Comparison of ENCODE assay signal across 8 mouse cellular contexts in genomic region chr2:68366091-68366896, GRCm38 (mm10).
A peak's percentile ranks its signal among the peaks of the same experiment; 100 is the strongest.
DNase-seq lines count a peak whose midpoint lies in the region; ATAC-seq lines count a peak whose summit lies in the region.

No protein-coding gene starts in this region.

- WGBS in heart, embryonic 12.5 days, result 10% methylated on average over 18 of the region's 18 CpGs
- 8% methylated on average over 18 of the region's 18 CpGs for WGBS in embryonic facial prominence, embryonic 10.5 days
- WGBS in intestine, embryonic 14.5 days, result 31% methylated on average over 18 of the region's 18 CpGs
- WGBS in neural tube, embryonic 11.5 days, result 6% methylated on average over 18 of the region's 18 CpGs

- H3K27ac ChIP-seq in heart, embryonic 12.5 days (ENCODE audit: poor library complexity, severe bottlenecking), result peak overlapping the region; percentile 63
- peak overlapping the region; percentile 71 for H3K27ac ChIP-seq in embryonic facial prominence, embryonic 10.5 days (replicated peaks)
- no peak overlapping the region for H3K27ac ChIP-seq in intestine, embryonic 14.5 days (ENCODE audit: low read depth)
- H3K27ac ChIP-seq in neural tube, embryonic 11.5 days (ENCODE audit: low read depth, low read length), result peak overlapping the region; percentile 77

- peak overlapping the region; percentile 29; the same call in 1 of the 2 replicates for H3K9ac ChIP-seq in heart, embryonic 12.5 days
- no peak overlapping the region for H3K9ac ChIP-seq in intestine, embryonic 14.5 days (ENCODE audit: low read length)
- 0 out of 2 replicates have a peak overlapping the region, but pooled peaks have one; percentile 37 for H3K9ac ChIP-seq in neural tube, embryonic 11.5 days (ENCODE audit: low read length)

- intact Hi-C loops in heart, postnatal 36 days (cut with DNase I), result no loop called here
- intact Hi-C loops in left cerebral cortex, postnatal 25 days (cut with DNase I), result loop anchor here (2.0 to 10.0 kb wide), 2 partner anchors 105 to 199 kb away; no protein-coding TSS in a partner anchor

- no peak for DNase-seq in heart, postnatal 36 days
- peak; percentile 45 for DNase-seq in embryonic facial prominence, embryonic 10.5 days (ENCODE audit: low spot score)
- DNase-seq in intestine, embryonic 14.5 days (ENCODE audit: low spot score), result no peak
- peak; percentile 54 for DNase-seq in neural tube, embryonic 11.5 days (ENCODE audit: low spot score)
- DNase-seq in left cerebral cortex, postnatal 25 days (ENCODE audit: low spot score in 2 of 2), result no peak
- no peak for DNase-seq in frontal cortex, postnatal 25 days (ENCODE audit: low spot score in 2 of 2)
- no peak for DNase-seq in layer of hippocampus, adult 8-10 months (ENCODE audit: low spot score in 2 of 2)

- H3K27me3 ChIP-seq in heart, embryonic 12.5 days (replicated peaks), result no peaks in the 10 kb centered on the region
- H3K27me3 ChIP-seq in embryonic facial prominence, embryonic 10.5 days (replicated peaks; ENCODE audit: low read depth, poor library complexity, severe bottlenecking), result no peaks in the 10 kb centered on the region
- H3K27me3 ChIP-seq in intestine, embryonic 14.5 days (replicated peaks; ENCODE audit: control insufficient read depth, insufficient read depth, low read length), result no peaks in the 10 kb centered on the region
- no peaks in the 10 kb centered on the region for H3K27me3 ChIP-seq in neural tube, embryonic 11.5 days (ENCODE audit: control insufficient read depth, insufficient read depth, low read length)

- ATAC-seq in heart, embryonic 12.5 days (ENCODE audit: insufficient number of reproducible peaks, low FRiP score), result no peak
- peak; percentile 59; the same call in 1 of the 2 replicates for ATAC-seq in intestine, embryonic 14.5 days (replicated peaks; ENCODE audit: low FRiP score, low TSS enrichment, low read depth)
- ATAC-seq in neural tube, embryonic 11.5 days (ENCODE audit: insufficient read depth, low FRiP score, low TSS enrichment), result peak; percentile 75

- H3K36me3 ChIP-seq in heart, embryonic 12.5 days, result peaks cover 10% of the 10 kb centered on the region
- H3K36me3 ChIP-seq in embryonic facial prominence, embryonic 10.5 days (replicated peaks), result no peaks in the 10 kb centered on the region
- H3K36me3 ChIP-seq in intestine, embryonic 14.5 days (ENCODE audit: control insufficient read depth, insufficient read depth, low read length), result no peaks in the 10 kb centered on the region
- H3K36me3 ChIP-seq in neural tube, embryonic 11.5 days (ENCODE audit: control insufficient read depth, insufficient read depth, low read length), result no peaks in the 10 kb centered on the region

- H3K4me2 ChIP-seq in heart, embryonic 12.5 days, result peak overlapping the region; percentile 58
- peak overlapping the region; percentile 9; the same call in 1 of the 2 replicates for H3K4me2 ChIP-seq in intestine, embryonic 14.5 days (ENCODE audit: low read length)
- peak overlapping the region; percentile 36 for H3K4me2 ChIP-seq in neural tube, embryonic 11.5 days (ENCODE audit: low read depth)

- no peaks in the 10 kb centered on the region for H3K9me3 ChIP-seq in heart, embryonic 12.5 days (replicated peaks)
- no peaks in the 10 kb centered on the region for H3K9me3 ChIP-seq in embryonic facial prominence, embryonic 10.5 days
- H3K9me3 ChIP-seq in intestine, embryonic 14.5 days (ENCODE audit: control insufficient read depth, low read length), result no peaks in the 10 kb centered on the region
- no peaks in the 10 kb centered on the region for H3K9me3 ChIP-seq in neural tube, embryonic 11.5 days (ENCODE audit: control insufficient read depth, low read length)

- 0 out of 2 replicates have a peak overlapping the region, but pooled peaks have one; percentile 10 for H3K4me3 ChIP-seq in heart, embryonic 12.5 days
- peak overlapping the region; percentile 44 for H3K4me3 ChIP-seq in embryonic facial prominence, embryonic 10.5 days
- no peak overlapping the region for H3K4me3 ChIP-seq in intestine, embryonic 14.5 days (ENCODE audit: low read depth, low read length)
- peak overlapping the region; percentile 14; the same call in 1 of the 2 replicates for H3K4me3 ChIP-seq in neural tube, embryonic 11.5 days (ENCODE audit: low read depth, low read length)

- H3K4me1 ChIP-seq in heart, embryonic 12.5 days (replicated peaks), result peaks cover 67% of the 10 kb centered on the region
- peaks cover 56% of the 10 kb centered on the region for H3K4me1 ChIP-seq in embryonic facial prominence, embryonic 10.5 days
- H3K4me1 ChIP-seq in intestine, embryonic 14.5 days (replicated peaks; ENCODE audit: control insufficient read depth, insufficient read depth, low read length), result no peaks in the 10 kb centered on the region
- peaks cover 15% of the 10 kb centered on the region; the same call in 1 of the 2 replicates for H3K4me1 ChIP-seq in neural tube, embryonic 11.5 days (ENCODE audit: control insufficient read depth, insufficient read depth, low read length)

Comparison
In these comparisons a context has a peak if more than half of its experiments do, and no peak if none do; other contexts are left out.
1. DNase-seq: peak in embryonic facial prominence, embryonic 10.5 days (single experiment) and neural tube, embryonic 11.5 days (single experiment); none in heart, postnatal 36 days (0 of 2), intestine, embryonic 14.5 days (single experiment), left cerebral cortex, postnatal 25 days (0 of 2), frontal cortex, postnatal 25 days (0 of 2) and layer of hippocampus, adult 8-10 months (0 of 2).
2. Peak in every context shown above with its lines, with median percentiles within 50 percentile points of each other: H3K4me2 ChIP-seq.